Mouse (Mus musculus): ENCODE measurements around the gene Prr19.

The Prr19 gene

DNA sequence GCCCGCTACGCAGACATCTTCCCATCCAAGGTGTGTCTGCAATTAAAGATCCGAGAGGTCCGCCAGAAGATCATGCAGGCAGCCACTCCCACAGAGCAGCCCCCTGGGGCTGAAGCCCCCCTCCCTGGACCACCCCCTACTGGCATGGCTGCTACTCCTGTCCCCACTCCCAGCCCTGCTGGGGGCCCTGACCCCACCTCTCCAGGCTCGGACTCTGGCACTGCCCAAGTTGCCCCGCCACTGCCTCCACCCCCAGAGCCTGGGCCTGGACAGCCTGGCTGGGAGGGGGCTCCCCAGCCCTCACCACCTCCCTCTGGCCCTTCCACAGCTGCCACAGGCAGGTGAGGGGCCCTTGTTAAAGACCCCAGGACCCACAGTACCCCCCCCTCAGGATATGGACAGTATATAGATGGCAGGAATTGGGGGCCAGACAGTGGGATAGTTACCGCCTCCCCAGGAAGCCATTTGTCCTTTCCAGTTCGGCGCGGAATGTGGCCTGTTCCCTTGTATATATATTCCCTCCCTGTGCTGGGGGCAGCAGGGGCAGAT, 7.9 kb upstream of the Prr19 start:
- DNase-seq, result no peak

GRCm38 (mm10) chr7:25294495-25294894, 6.7 kb upstream of the Prr19 start:
- no peak for DNase-seq

GRCm38 (mm10) chr7:25294960-25295722, 6.1 kb upstream of the Prr19 start:
- no peak for DNase-seq

DNA sequence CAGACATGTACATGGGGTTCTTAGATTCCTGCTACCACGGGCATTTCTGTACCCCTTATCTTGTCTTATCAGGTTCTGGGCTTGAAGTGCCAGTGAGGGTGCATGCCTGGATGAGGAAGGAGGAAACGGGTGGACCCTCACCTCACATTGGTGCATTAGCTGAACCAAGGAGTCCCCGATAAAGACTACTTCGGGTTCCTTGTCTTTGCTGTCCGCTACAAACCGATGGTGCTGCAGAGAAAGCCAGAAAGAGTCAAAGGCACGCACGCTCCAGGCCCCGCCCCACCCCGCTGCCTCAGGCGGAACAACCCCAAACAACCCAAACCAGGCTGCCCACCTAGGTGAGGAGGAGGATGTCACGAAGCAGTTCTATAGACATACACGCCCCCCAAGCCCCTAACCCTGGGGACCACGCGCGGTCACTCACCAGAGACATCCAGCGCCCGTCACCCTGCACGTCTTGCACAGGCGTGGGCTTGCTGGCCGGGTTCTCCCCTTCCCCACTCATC, 4.2 kb upstream of the Prr19 start:
- peak in 1 of 2 experiments; percentile 63 for DNase-seq

GRCm38 (mm10) chr7:25297454-25298325, 3.5 kb upstream of the Prr19 start, which contains the start of gene Pafah1b3:
Gene Pafah1b3 (minus strand): TSS chr7:25297986.
- peak; percentile 63 to 78 for DNase-seq

GRCm38 (mm10) chr7:25303003-25303684, 1.9 kb downstream of the Prr19 start:
- no peak for DNase-seq

- no peak for DNase-seq
Measured at GRCm38 (mm10) chr7:25303685-25304006, 2.4 kb downstream of the Prr19 start.

GRCm38 (mm10) chr7:25305481-25305880, 4.3 kb downstream of the Prr19 start:
- no peak for DNase-seq

DNA sequence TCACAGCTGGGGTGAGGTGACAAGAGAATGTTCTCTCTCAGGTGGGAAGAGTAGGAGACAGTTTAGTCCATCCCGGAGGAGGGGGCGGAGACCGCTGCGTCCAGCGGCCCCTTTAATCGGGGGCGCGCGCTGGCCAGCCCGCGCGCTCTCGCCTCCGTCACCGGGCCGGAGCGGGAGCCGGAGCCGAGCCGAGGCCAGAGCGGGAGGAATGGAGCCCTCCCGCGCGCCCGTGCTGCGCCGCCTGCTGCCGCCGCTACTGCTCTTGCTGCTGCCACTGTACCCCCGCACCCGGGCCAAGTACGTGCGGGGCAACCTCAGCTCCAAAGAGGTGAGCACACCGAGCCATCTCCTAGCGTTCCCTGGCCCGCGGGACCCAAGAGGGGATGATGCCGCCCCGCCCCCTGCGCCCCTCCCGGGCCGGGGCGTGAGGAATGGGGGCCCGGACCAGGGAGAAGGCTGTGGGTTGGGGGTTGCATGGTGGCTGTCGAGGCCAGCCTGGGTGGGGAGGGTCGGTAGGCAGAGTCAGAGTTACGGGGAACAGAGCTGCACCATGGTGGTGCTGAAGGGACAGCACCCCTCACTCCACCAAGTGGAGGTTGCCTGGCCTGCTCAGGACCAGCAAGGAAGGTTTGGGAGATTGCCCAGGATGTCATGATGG, 4.9 kb downstream of the Prr19 start, which contains the start of gene Tmem145:
TSS of gene Tmem145 (plus strand) at position 151 of the 658 bp plus-strand sequence.
- DNase-seq, result no peak

GRCm38 (mm10) chr7:25306614-25306996, 5.4 kb downstream of the Prr19 start:
- no peak for DNase-seq

DNA sequence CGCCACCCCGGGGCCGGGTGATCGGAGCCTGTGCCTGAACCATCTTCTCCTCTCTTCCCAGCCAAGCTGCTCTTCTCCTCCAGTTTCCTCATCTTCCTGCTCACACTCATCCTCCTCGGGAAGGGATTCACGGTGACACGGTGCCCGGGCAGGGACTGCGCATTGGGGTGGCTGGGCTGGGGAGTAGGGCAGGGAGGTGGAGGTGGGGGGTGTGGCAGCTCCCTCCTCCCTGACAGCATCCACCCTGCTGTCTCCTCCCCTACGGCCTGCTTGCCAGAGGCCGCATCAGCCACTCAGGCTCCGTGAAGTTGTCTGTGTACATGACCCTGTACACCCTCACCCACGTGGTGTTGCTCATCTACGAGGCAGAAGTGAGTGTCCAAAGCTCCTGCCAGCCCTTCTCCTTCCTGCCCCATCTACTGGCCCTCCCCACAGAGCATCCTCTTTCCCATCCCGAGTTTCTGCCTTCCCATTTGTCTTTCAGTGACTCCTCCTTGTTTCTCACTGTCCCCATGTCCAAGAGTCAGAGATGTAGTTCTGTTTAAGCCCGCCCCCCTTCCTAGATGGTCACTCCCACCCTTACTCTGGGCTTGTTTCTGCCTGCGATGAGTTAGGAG, 7.6 kb downstream of the Prr19 start:
- DNase-seq, result no peak

GRCm38 (mm10) chr7:25309425-25309824, 8.2 kb downstream of the Prr19 start:
- no peak for DNase-seq

DNA sequence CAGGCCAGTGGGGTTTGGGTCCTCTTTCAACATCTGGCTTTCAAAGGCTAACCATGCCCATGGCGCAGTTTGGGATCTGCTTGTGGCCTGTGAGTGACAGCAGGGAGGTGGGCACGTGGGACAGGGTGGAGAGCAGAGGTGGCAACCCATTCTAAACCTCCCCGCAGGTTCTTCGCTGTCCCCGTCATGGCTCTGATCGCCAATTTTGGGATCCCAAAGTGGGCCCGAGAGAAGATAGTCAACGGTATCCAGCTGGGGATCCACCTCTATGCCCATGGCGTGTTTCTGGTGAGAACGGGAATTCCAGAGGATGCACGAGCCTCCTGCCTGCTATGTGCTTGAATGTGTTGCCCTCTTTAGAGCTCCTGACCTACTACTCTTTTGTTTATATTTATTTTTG, 10.0 kb downstream of the Prr19 start:
- DNase-seq, result no peak

DNA sequence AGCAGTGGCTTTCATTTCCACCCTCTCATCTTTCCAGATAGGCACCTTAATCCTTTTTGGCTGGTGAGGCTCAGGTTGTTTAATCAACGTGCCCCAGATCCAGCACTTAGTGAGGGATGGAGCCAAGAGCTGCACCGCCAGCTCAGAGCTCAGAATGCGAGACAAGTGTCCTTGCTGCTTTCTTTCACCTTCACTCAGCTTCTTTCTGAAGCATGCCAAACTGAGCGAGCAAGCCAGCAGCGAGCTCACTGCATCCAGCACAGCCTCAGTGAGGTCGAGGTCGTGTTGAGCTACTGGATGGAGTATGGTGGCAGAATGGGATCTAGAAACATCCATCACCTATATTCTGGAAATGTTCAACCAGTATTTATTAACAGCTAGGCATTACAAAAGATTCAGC, 12.1 kb downstream of the Prr19 start:
- DNase-seq, result no peak

DNA sequence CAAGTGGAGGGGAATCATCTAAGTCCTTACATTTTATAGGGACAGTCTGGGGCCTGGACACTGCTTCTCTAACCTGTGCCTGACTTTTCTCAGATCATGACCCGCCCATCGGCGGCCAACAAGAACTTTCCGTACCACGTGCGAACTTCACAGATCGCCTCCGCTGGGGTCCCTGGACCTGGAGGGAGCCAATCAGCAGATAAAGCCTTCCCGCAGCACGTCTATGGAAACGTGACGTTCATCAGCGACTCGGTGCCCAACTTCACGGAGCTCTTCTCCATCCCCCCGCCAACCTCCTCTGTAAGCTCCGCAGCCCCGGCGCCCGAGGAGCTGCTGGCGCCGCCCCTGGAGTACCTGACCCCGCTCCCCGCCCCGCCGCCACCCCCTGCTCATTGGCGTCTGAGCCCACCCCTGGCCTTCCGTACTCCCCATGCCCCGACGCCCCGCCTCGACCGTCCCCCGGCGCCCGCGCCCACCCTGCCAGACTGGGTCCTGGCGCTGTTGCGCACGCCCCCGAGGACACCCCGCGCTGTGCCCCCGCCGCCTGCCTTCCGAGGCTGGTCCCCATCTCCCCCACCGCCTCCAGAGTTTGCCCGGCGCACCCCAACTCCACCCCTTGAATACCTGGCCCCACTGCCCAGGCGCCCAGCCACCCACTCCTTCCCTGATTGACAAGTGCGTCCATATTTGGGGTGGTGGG, 13.5 kb downstream of the Prr19 start:
- DNase-seq, result no peak

DNA sequence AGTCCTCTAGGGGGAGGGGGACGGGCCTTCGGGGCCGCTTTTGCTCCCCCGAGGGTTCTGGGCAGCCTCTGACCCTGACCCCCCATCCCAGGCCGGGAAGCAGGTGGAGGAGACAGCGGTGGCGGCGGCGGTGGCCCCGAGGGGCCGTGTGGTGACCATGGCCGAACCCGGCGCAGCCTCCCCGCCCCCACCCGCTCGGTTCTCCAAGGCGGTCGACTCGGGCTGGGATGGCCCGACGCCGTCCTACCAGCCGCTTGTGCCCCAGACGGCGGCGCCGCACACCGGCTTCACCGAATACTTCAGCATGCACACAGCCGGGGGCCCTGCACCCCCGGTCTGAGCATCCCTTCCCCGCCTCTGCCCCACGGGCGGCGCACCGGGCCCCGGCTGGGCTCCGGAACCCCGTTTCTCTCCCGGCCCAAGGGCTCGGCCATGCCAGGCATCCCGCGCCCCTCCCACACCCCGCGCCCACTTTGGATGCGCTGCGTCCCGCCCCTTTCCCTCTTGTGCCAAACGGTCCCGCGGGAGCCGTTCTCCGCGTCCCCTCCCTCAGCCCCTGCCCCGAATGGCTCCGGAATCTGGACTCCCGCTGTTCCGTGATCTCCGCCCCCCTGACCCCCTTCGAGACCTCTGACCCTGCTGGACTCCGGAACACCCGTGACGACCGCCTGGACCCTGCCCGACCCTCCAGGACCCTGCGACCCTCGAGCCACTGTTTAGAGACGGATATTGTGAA, 14.3 kb downstream of the Prr19 start:
- no peak for DNase-seq

GRCm38 (mm10) chr7:25316532-25317445, 15.6 kb downstream of the Prr19 start, which contains the start of gene Megf8:
Gene Megf8 (plus strand): TSS chr7:25317164.
- peak; percentile 77 to 87 for DNase-seq

- DNase-seq, result no peak
Measured at GRCm38 (mm10) chr7:25317446-25317999, 16.3 kb downstream of the Prr19 start.

- no peak for DNase-seq
Measured at GRCm38 (mm10) chr7:25322058-25322484, 20.9 kb downstream of the Prr19 start.
